Mouse (Mus musculus): Measurements from ENCODE around the gene Foxc2. TPM values are rescaled to one million over a fixed set of nuclear protein-coding genes. Genes with fewer than 3 reads are reported as not detected.
A peak's percentile ranks its signal among the peaks of the same experiment; 100 is the strongest.

Foxc2 gene
- polyA plus RNA-seq, 1 experiment from 2014 or later = 7.4 TPM

DNA sequence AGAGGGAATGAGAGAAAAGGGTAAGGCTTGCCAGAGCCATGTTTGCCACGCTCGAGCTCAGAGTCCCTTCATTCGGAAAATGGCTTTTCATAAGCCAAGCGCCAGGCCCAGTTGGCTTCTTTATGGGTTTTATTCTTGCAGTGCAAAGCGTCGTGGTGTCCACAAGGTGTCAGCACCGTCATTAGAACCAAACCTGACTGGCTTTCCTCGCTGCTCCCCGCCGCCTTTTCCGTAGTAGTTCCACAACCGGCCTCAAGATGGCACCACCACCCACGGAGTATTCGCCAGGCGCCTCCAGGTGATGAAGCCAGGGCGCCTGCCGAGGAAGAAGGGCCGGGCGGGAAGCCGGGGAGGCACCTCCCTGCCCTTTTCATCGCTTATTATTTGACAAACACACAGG is 2.7 kb upstream of the Foxc2 start:
- Histone ChIP-seq H3K36me3 (ENCODE audit: control insufficient read depth, insufficient read depth, low read length) (no peaks in the 10 kb centered on the region), H3K27ac (replicated peaks; ENCODE audit: low read depth, low read length) (no peak overlapping the region), H3K9me3 (ENCODE audit: control insufficient read depth, low read length) (no peaks in the 10 kb centered on the region), H3K4me2 (ENCODE audit: low read depth, low read length) (peak overlapping the region; percentile 40), H3K4me3 (ENCODE audit: low read depth, low read length) (peak overlapping the region; percentile 6; the same call in 1 of the 2 replicates), H3K9ac (ENCODE audit: low read depth, low read length) (no peak overlapping the region), H3K27me3 (replicated peaks; ENCODE audit: control insufficient read depth, insufficient read depth, low read length) (peaks cover 51% of the 10 kb centered on the region), H3K4me1 (ENCODE audit: control insufficient read depth, insufficient read depth, low read length) (peaks cover 5% of the 10 kb centered on the region; the same call in 1 of the 2 replicates)
- DNase-seq (ENCODE audit: low spot score) (peak; percentile 93), ATAC-seq (ENCODE audit: low read depth) (peak; percentile 41)
- WGBS = under 1% methylated on average over 20 of the region's 21 CpGs

DNA sequence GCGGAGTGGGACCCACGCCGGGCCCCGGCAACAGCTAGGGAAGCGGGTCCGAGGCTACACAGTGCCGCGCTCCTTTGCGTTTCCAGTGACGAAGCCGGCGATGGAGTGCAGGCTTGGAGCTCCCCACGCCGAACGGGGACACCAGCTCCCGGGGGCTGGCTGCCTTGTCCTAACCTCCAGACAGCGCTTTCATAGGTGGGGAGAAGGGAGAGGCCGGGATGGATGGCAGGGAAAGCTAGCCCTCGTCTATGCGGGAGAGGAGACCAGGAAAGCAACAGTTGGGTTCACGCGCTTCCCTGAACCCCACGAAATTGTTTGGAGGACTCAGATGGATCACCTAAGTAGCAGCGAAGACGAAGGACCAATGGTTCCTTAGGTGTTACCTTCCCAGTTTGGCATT is 835 bp upstream of the Foxc2 start:
- peaks cover 67% of the 10 kb centered on the region for H3K27me3 ChIP-seq (replicated peaks; ENCODE audit: control insufficient read depth, insufficient read depth, low read length)
- DNase-seq (ENCODE audit: low spot score) = no peak
- 6% methylated on average over 24 of the region's 25 CpGs for WGBS

DNA sequence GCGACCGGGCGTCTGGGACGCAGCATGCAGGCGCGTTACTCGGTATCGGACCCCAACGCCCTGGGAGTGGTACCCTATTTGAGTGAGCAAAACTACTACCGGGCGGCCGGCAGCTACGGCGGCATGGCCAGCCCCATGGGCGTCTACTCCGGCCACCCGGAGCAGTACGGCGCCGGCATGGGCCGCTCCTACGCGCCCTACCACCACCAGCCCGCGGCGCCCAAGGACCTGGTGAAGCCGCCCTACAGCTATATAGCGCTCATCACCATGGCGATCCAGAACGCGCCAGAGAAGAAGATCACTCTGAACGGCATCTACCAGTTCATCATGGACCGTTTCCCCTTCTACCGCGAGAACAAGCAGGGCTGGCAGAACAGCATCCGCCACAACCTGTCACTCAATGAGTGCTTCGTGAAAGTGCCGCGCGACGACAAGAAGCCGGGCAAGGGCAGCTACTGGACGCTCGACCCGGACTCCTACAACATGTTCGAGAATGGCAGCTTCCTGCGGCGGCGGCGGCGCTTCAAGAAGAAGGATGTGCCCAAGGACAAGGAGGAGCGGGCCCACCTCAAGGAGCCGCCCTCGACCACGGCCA is 717 bp downstream of the Foxc2 start:
- peak; percentile 34; the same call in 1 of the 2 replicates for ATAC-seq (ENCODE audit: low read depth)
- Histone ChIP-seq H3K9me3 (ENCODE audit: control insufficient read depth, low read length) (no peaks in the 10 kb centered on the region), H3K27ac (replicated peaks; ENCODE audit: low read depth, low read length) (peak overlapping the region; percentile 88), H3K9ac (ENCODE audit: low read depth, low read length) (peak overlapping the region; percentile 77), H3K4me1 (ENCODE audit: control insufficient read depth, insufficient read depth, low read length) (peaks cover 5% of the 10 kb centered on the region), H3K4me3 (ENCODE audit: low read depth, low read length) (peak overlapping the region; percentile 59), H3K36me3 (ENCODE audit: control insufficient read depth, insufficient read depth, low read length) (no peaks in the 10 kb centered on the region), H3K4me2 (ENCODE audit: low read depth, low read length) (peak overlapping the region; percentile 91), H3K27me3 (replicated peaks; ENCODE audit: control insufficient read depth, insufficient read depth, low read length) (peaks cover 83% of the 10 kb centered on the region)
- no peak for DNase-seq (ENCODE audit: low spot score)
- under 1% methylated on average over 44 of the region's 55 CpGs for WGBS

More for the DNA sequence above, 835 bp upstream of the Foxc2 start:
- H3K9me3 ChIP-seq (ENCODE audit: control insufficient read depth, low read length) = no peaks in the 10 kb centered on the region
- H3K27ac ChIP-seq (replicated peaks; ENCODE audit: low read depth, low read length) = no peak overlapping the region; the same call in 1 of the 2 replicates
- peak overlapping the region; percentile 25 for H3K4me3 ChIP-seq (ENCODE audit: low read depth, low read length)
- H3K36me3 ChIP-seq (ENCODE audit: control insufficient read depth, insufficient read depth, low read length) = no peaks in the 10 kb centered on the region
- H3K9ac ChIP-seq (ENCODE audit: low read depth, low read length) = peak overlapping the region; percentile 45; the same call in 1 of the 2 replicates
- ATAC-seq (ENCODE audit: low read depth) = no peak
- peak overlapping the region; percentile 91 for H3K4me2 ChIP-seq (ENCODE audit: low read depth, low read length)
- H3K4me1 ChIP-seq (ENCODE audit: control insufficient read depth, insufficient read depth, low read length) = peaks cover 5% of the 10 kb centered on the region

DNA sequence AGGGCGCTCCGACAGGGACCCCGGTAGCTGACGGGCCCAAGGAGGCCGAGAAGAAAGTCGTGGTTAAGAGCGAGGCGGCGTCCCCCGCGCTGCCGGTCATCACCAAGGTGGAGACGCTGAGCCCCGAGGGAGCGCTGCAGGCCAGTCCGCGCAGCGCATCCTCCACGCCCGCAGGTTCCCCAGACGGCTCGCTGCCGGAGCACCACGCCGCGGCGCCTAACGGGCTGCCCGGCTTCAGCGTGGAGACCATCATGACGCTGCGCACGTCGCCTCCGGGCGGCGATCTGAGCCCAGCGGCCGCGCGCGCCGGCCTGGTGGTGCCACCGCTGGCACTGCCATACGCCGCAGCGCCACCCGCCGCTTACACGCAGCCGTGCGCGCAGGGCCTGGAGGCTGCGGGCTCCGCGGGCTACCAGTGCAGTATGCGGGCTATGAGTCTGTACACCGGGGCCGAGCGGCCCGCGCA is 1.2 kb downstream of the Foxc2 start:
- no peaks in the 10 kb centered on the region for H3K36me3 ChIP-seq (ENCODE audit: control insufficient read depth, insufficient read depth, low read length)
- ATAC-seq (ENCODE audit: low read depth) = no peak
- H3K4me2 ChIP-seq (ENCODE audit: low read depth, low read length) = peak overlapping the region; percentile 91
- no peaks in the 10 kb centered on the region for H3K9me3 ChIP-seq (ENCODE audit: control insufficient read depth, low read length)
- H3K27ac ChIP-seq (replicated peaks; ENCODE audit: low read depth, low read length) = peak overlapping the region; percentile 52
- peaks cover 5% of the 10 kb centered on the region for H3K4me1 ChIP-seq (ENCODE audit: control insufficient read depth, insufficient read depth, low read length)
- no peak for DNase-seq (ENCODE audit: low spot score)
- H3K9ac ChIP-seq (ENCODE audit: low read depth, low read length) = peak overlapping the region; percentile 77
- WGBS = 1% methylated on average over 20 of the region's 62 CpGs
- peaks cover 86% of the 10 kb centered on the region for H3K27me3 ChIP-seq (replicated peaks; ENCODE audit: control insufficient read depth, insufficient read depth, low read length)
- peak overlapping the region; percentile 59 for H3K4me3 ChIP-seq (ENCODE audit: low read depth, low read length)

DNA sequence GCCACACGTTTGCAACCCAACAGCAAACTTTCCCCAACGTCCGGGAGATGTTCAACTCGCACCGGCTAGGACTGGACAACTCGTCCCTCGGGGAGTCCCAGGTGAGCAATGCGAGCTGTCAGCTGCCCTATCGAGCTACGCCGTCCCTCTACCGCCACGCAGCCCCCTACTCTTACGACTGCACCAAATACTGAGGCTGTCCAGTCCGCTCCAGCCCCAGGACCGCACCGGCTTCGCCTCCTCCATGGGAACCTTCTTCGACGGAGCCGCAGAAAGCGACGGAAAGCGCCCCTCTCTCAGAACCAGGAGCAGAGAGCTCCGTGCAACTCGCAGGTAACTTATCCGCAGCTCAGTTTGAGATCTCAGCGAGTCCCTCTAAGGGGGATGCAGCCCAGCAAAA is 1.9 kb downstream of the Foxc2 start:
- H3K4me1 ChIP-seq (ENCODE audit: control insufficient read depth, insufficient read depth, low read length) = peaks cover 5% of the 10 kb centered on the region
- H3K9ac ChIP-seq (ENCODE audit: low read depth, low read length) = peak overlapping the region; percentile 77
- peak overlapping the region; percentile 59 for H3K4me3 ChIP-seq (ENCODE audit: low read depth, low read length)
- peak overlapping the region; percentile 52; the same call in 1 of the 2 replicates for H3K27ac ChIP-seq (replicated peaks; ENCODE audit: low read depth, low read length)
- no peaks in the 10 kb centered on the region for H3K9me3 ChIP-seq (ENCODE audit: control insufficient read depth, low read length)
- H3K4me2 ChIP-seq (ENCODE audit: low read depth, low read length) = peak overlapping the region; percentile 91
- WGBS = under 1% methylated on average over 26 of the region's 28 CpGs
- ATAC-seq (ENCODE audit: low read depth) = no peak
- H3K36me3 ChIP-seq (ENCODE audit: control insufficient read depth, insufficient read depth, low read length) = no peaks in the 10 kb centered on the region
- H3K27me3 ChIP-seq (replicated peaks; ENCODE audit: control insufficient read depth, insufficient read depth, low read length) = peaks cover 91% of the 10 kb centered on the region
- DNase-seq (ENCODE audit: low spot score) = no peak

DNA sequence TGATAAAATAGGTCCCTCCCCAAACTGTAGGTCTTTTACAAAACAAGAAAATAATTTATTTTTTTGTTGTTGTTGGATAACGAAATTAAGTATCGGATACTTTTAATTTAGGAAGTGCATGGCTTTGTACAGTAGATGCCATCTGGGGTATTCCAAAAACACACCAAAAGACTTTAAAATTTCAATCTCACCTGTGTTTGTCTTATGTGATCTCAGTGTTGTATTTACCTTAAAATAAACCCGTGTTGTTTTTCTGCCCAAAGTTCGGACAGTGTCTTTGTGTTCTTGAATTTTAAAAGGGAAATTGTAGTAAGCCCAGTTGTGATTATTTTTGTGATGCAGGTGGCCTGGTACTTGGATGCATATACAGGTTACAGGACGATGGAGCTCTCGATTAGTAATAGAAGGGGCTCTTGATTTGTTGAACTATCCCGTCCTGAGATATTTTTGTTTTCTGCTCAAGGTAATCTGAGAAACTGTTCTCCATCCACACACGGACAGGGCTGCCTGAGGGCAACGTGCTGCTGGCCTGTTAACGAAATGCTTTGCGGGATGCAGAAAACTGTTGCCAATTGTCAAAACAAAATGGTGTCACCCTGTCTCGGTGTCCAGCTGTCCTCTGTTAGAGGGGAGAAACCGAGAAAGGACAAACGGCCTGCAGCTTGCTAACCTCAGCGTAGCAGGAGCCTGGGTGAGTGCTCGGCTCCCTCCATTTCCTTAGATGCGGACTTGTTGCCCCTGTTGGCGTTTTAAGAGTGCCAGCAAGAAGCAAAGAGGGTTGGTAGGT is 2.9 kb downstream of the Foxc2 start:
- 6% methylated on average over 18 of the region's 18 CpGs for WGBS

DNA sequence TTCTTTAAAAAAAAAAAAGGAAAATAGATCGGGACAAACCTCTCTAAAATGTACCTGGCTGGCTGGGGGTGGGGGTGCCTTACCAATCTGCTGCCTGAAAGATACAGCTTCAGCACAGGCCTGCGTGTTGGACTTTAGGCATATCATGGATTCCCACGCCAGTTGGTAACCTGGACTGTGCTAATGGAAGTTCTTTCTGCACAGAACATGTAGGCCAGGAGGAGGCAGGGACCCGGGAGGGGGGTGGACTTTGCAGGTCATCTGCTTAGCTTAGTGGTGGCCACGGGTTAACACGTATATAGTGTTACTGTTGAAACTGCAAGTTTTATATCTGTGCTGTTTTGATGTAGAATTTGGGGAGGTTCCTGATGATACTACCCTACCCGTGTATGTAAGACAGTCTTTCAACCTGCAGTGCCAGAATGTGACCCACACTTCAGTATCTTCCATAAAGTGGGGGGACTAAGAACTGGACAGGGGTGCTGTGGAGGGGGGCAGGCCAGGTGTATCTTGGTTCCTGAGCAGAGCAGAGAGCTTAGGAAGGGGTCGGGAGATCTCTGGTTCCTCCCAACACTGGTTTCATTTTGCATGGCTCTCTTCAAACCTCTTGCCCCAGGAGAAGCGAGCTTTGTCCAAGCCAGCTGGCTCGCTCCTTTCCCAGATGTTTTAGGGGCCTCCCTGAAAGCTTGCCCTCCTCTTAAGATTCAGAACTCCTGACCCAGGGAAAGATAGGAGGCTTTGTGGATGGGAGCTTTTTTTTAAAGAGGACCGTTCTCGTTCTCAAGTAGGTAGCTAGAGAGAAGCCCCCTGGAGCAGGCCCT is 3.9 kb downstream of the Foxc2 start:
- Histone ChIP-seq H3K9me3 (ENCODE audit: control insufficient read depth, low read length) (no peaks in the 10 kb centered on the region), H3K4me1 (ENCODE audit: control insufficient read depth, insufficient read depth, low read length) (peaks cover 5% of the 10 kb centered on the region), H3K27me3 (replicated peaks; ENCODE audit: control insufficient read depth, insufficient read depth, low read length) (peaks cover 95% of the 10 kb centered on the region), H3K9ac (ENCODE audit: low read depth, low read length) (peak overlapping the region; percentile 77), H3K4me2 (ENCODE audit: low read depth, low read length) (peak overlapping the region; percentile 91), H3K27ac (replicated peaks; ENCODE audit: low read depth, low read length) (no peak overlapping the region), H3K36me3 (ENCODE audit: control insufficient read depth, insufficient read depth, low read length) (no peaks in the 10 kb centered on the region), H3K4me3 (ENCODE audit: low read depth, low read length) (peak overlapping the region; percentile 59)
- ATAC-seq (ENCODE audit: low read depth) (no peak), DNase-seq (ENCODE audit: low spot score) (no peak)
- WGBS = 20% methylated on average over 12 of the region's 12 CpGs

More for the DNA sequence above, 2.9 kb downstream of the Foxc2 start:
- ATAC-seq (ENCODE audit: low read depth) (no peak), DNase-seq (ENCODE audit: low spot score) (no peak)
- Histone ChIP-seq H3K27me3 (replicated peaks; ENCODE audit: control insufficient read depth, insufficient read depth, low read length) (peaks cover 95% of the 10 kb centered on the region), H3K27ac (replicated peaks; ENCODE audit: low read depth, low read length) (no peak overlapping the region), H3K4me1 (ENCODE audit: control insufficient read depth, insufficient read depth, low read length) (peaks cover 5% of the 10 kb centered on the region), H3K4me3 (ENCODE audit: low read depth, low read length) (peak overlapping the region; percentile 59), H3K9ac (ENCODE audit: low read depth, low read length) (peak overlapping the region; percentile 77), H3K36me3 (ENCODE audit: control insufficient read depth, insufficient read depth, low read length) (no peaks in the 10 kb centered on the region), H3K9me3 (ENCODE audit: control insufficient read depth, low read length) (no peaks in the 10 kb centered on the region), H3K4me2 (ENCODE audit: low read depth, low read length) (peak overlapping the region; percentile 91)
